Mouse (Mus musculus): ENCODE measurements around the gene Mnx1. TPM values are rescaled to one million over a fixed set of nuclear protein-coding genes. Genes with fewer than 3 reads are reported as not detected.
"Not testable (repeated sequence)": the region's sequence is repeated elsewhere in the genome, so short reads cannot be mapped to it uniquely, and the experiment has no call there.

Gene Mnx1
- polyA plus RNA-seq, 2 experiments: not detected

DNA sequence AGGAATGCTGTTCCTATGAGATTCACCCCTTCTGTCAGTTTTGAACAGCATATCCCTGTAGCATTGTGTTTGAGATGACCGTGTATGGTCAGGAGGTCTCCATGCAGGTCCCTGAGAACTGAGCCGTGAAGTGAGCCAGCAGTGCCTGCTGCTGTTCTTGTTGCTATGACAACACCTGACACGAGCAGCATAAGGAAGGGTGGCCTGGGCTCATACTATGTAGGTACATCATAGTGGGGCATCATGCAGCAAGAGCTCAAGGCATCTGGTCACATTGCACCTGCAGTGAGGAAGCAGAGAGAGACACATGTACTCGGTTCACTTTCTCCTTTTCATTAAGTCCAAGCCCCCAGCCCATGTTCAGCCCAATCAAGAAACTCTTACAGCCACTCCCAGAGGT, 25.9 kb downstream of the Mnx1 start:
- Histone ChIP-seq H3K9me3 (ENCODE audit: control insufficient read depth, low read length) (no peaks in the 10 kb centered on the region), H3K4me2 (ENCODE audit: low read depth) (no peak overlapping the region), H3K27me3 (ENCODE audit: control insufficient read depth, insufficient read depth, low read length) (no peaks in the 10 kb centered on the region), H3K36me3 (replicated peaks; ENCODE audit: control insufficient read depth, insufficient read depth, low read depth) (peaks cover 22% of the 10 kb centered on the region), H3K9ac (replicated peaks) (no peak overlapping the region), H3K27ac (no peak overlapping the region), H3K4me1 (replicated peaks; ENCODE audit: control insufficient read depth in 2 of 2, insufficient read depth in 2 of 2, low read length in 1 of 2) (no peaks in the 10 kb centered on the region), H3K4me3 (ENCODE audit: insufficient read depth in 1 of 2, low read depth in 2 of 2, low read length in 2 of 2) (no peak overlapping the region)
- DNase-seq (ENCODE audit: low read depth in 3 of 3, low spot score in 3 of 3) (no peak), ATAC-seq (ENCODE audit: insufficient read depth) (no peak)
- no peak for TF ChIP-seq EP300 (IDR thresholded peaks at IDR 0.05; ENCODE audit: low read depth)
- no peak for TF ChIP-seq CTCF (IDR thresholded peaks at IDR 0.05; ENCODE audit: low read depth)
- WGBS (ENCODE audit: insufficient replicate concordance): 69% methylated on average over 4 of the region's 4 CpGs

- DNase-seq (ENCODE audit: low read depth in 3 of 3, low spot score in 3 of 3) (no peak), ATAC-seq (ENCODE audit: insufficient read depth) (no peak)
- no peak overlapping the region for H3K9ac ChIP-seq (replicated peaks)
- peaks cover 66% of the 10 kb centered on the region for H3K36me3 ChIP-seq (replicated peaks; ENCODE audit: control insufficient read depth, insufficient read depth, low read depth)
- no peaks in the 10 kb centered on the region for H3K27me3 ChIP-seq (ENCODE audit: control insufficient read depth, insufficient read depth, low read length)
- H3K4me2 ChIP-seq (ENCODE audit: low read depth): no peak overlapping the region
- no peaks in the 10 kb centered on the region for H3K4me1 ChIP-seq (replicated peaks; ENCODE audit: control insufficient read depth in 2 of 2, insufficient read depth in 2 of 2, low read length in 1 of 2)
- H3K27ac ChIP-seq: no peak overlapping the region
- no peak overlapping the region for H3K4me3 ChIP-seq (ENCODE audit: insufficient read depth in 1 of 2, low read depth in 2 of 2, low read length in 2 of 2)
- TF ChIP-seq EP300 (IDR thresholded peaks at IDR 0.05; ENCODE audit: low read depth) (no peak), CTCF (IDR thresholded peaks at IDR 0.05; ENCODE audit: low read depth) (no peak)
- H3K9me3 ChIP-seq (ENCODE audit: control insufficient read depth, low read length): no peaks in the 10 kb centered on the region
- 65% methylated on average over 2 of the region's 2 CpGs for whole genome bisulfite sequencing (ENCODE audit: insufficient replicate concordance)
Measured at GRCm38 (mm10) chr5:29445275-29445674, 33.0 kb downstream of the Mnx1 start.

DNA sequence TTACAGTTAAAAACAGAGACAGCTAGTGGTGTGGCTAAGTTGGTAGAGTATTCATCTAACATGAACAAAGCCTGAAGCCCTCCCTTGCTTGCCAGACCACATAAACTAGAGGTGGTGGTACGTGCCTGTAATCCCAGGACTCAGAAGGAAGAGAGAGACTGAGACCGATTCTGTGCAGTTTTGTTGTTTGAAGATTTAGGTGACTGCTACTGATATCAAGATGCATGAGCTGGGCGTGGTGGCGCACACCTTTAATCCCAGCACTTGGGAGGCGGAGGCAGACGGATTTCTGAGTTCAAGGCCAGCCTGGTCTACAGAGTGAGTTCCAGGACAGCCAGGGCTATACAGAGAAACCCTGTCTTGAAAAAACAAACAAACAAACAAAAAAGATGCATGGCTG, 41.5 kb downstream of the Mnx1 start:
- H3K27ac ChIP-seq; H3K9ac ChIP-seq (replicated peaks); DNase-seq (ENCODE audit: low read depth in 3 of 3, low spot score in 3 of 3); H3K27me3 ChIP-seq (ENCODE audit: control insufficient read depth, insufficient read depth, low read length); H3K9me3 ChIP-seq (ENCODE audit: control insufficient read depth, low read length); ATAC-seq (ENCODE audit: insufficient read depth): not testable (repeated sequence)
- 0 out of 4 replicates have a peak overlapping the region, but pooled peaks of 1 of the 2 experiments have one; percentile 6 for H3K4me3 ChIP-seq (ENCODE audit: insufficient read depth in 1 of 2, low read depth in 2 of 2, low read length in 2 of 2)
- peaks cover 9 to 19% of the 10 kb centered on the region in 2 experiments for H3K4me1 ChIP-seq (replicated peaks; ENCODE audit: control insufficient read depth in 2 of 2, insufficient read depth in 2 of 2, low read length in 1 of 2)
- H3K4me2 ChIP-seq (ENCODE audit: low read depth): peak overlapping the region; percentile 78
- peaks cover 32% of the 10 kb centered on the region for H3K36me3 ChIP-seq (replicated peaks; ENCODE audit: control insufficient read depth, insufficient read depth, low read depth)
- WGBS (ENCODE audit: insufficient replicate concordance): 74% methylated on average over 6 of the region's 6 CpGs

- TF ChIP-seq EP300 (IDR thresholded peaks at IDR 0.05; ENCODE audit: low read depth): no peak
- TF ChIP-seq CTCF (IDR thresholded peaks at IDR 0.05; ENCODE audit: low read depth): no peak
- no peaks in the 10 kb centered on the region for H3K9me3 ChIP-seq (ENCODE audit: control insufficient read depth, low read length)
- peak overlapping the region; percentile 81 to 90 for H3K4me3 ChIP-seq (ENCODE audit: insufficient read depth in 1 of 2, low read depth in 2 of 2, low read length in 2 of 2)
- WGBS (ENCODE audit: insufficient replicate concordance): 22% methylated on average over 8 of the region's 8 CpGs
- ATAC-seq (ENCODE audit: insufficient read depth): no peak
- peak in 2 of 3 experiments; percentile 3 to 4 for DNase-seq (ENCODE audit: low read depth in 3 of 3, low spot score in 3 of 3)
- H3K9ac ChIP-seq (replicated peaks): peak overlapping the region; percentile 81
- H3K27me3 ChIP-seq (ENCODE audit: control insufficient read depth, insufficient read depth, low read length): no peaks in the 10 kb centered on the region
- H3K27ac ChIP-seq: no peak overlapping the region
- H3K4me2 ChIP-seq (ENCODE audit: low read depth): peak overlapping the region; percentile 78
- peaks cover 9 to 19% of the 10 kb centered on the region in 2 experiments for H3K4me1 ChIP-seq (replicated peaks; ENCODE audit: control insufficient read depth in 2 of 2, insufficient read depth in 2 of 2, low read length in 1 of 2)
- H3K36me3 ChIP-seq (replicated peaks; ENCODE audit: control insufficient read depth, insufficient read depth, low read depth): peaks cover 20% of the 10 kb centered on the region
Measured at GRCm38 (mm10) chr5:29435491-29435890, 42.8 kb downstream of the Mnx1 start.

- Histone ChIP-seq H3K27ac (no peak overlapping the region), H3K4me3 (ENCODE audit: insufficient read depth in 1 of 2, low read depth in 2 of 2, low read length in 2 of 2) (peak overlapping the region; percentile 81 to 90), H3K9me3 (ENCODE audit: control insufficient read depth, low read length) (no peaks in the 10 kb centered on the region), H3K9ac (replicated peaks) (peak overlapping the region; percentile 81), H3K4me2 (ENCODE audit: low read depth) (peak overlapping the region; percentile 78), H3K36me3 (replicated peaks; ENCODE audit: control insufficient read depth, insufficient read depth, low read depth) (peaks cover 14% of the 10 kb centered on the region), H3K4me1 (replicated peaks; ENCODE audit: control insufficient read depth in 2 of 2, insufficient read depth in 2 of 2, low read length in 1 of 2) (peaks cover 9 to 19% of the 10 kb centered on the region in 2 experiments), H3K27me3 (ENCODE audit: control insufficient read depth, insufficient read depth, low read length) (no peaks in the 10 kb centered on the region)
- TF ChIP-seq CTCF (IDR thresholded peaks at IDR 0.05; ENCODE audit: low read depth) (peak; percentile 17; the same call in 1 of the 2 replicates), EP300 (IDR thresholded peaks at IDR 0.05; ENCODE audit: low read depth) (no peak)
- peak; percentile 68 for ATAC-seq (ENCODE audit: insufficient read depth)
- under 1% methylated on average over 45 of the region's 48 CpGs for WGBS (ENCODE audit: insufficient replicate concordance)
- DNase-seq (ENCODE audit: low read depth in 3 of 3, low spot score in 3 of 3): peak in 1 of 3 experiments; percentile 17
Measured at GRCm38 (mm10) chr5:29434872-29435358, 43.4 kb downstream of the Mnx1 start.
